ENCODE assay signal across 13 mouse cellular contexts in the genomic region with DNA sequence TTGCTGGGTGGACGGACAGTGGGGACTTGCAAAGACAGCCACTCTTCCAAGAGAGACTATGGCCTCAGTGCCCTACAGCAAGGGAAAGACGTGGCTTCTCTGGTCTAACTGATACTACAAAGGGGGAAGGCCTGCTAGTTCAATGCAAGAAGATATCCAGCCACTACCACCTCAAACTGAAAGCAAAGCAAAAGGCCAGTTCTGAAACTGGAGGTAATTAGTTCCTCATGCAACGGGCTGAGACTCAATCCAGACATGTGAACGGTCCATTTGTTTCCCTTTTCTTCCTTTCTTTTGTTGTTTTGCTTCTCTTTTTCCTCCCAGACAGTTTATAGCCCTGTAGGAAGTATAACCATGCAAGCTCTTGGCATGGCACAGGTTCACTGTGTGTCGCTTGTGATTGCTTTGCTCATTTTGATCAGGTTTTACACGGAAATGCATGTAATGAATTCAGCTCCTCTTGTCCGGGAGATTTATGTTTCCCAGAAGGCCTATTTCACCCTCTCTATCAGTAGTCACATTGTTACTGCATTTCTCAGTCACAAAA.
DNase-seq lines count a peak whose midpoint lies in the region; ATAC-seq and TF ChIP-seq lines count a peak whose summit lies in the region.
"Had no signal": no experiment of that assay in that cellular context is flagged by ENCODE, and none has a peak within 500 bp of the region (broad histone marks: within the 10 kb centered on the region; RNA-seq: fewer than 3 reads in every experiment).

No protein-coding gene starts in this region.

- WGBS in neural tube, embryonic 15.5 days, result 22% methylated on average over 7 of the region's 7 CpGs
- 40% methylated on average over 7 of the region's 7 CpGs for WGBS in embryonic facial prominence, embryonic 11.5 days
- 31% methylated on average over 7 of the region's 7 CpGs for WGBS in limb, embryonic 15.5 days
- 79% methylated on average over 7 of the region's 7 CpGs for WGBS in intestine, postnatal 0 days

- ATAC-seq in neural tube, embryonic 15.5 days (ENCODE audit: low FRiP score), result no peak
- ATAC-seq in embryonic facial prominence, embryonic 11.5 days (replicated peaks; ENCODE audit: insufficient number of reproducible peaks, low FRiP score, low TSS enrichment, low read depth), result no peak
- no peak for ATAC-seq in limb, embryonic 15.5 days (ENCODE audit: insufficient number of reproducible peaks, low FRiP score, low TSS enrichment, low read depth)
- no peak for ATAC-seq in intestine, postnatal 0 days
- ATAC-seq: forebrain, embryonic 15.5 days; hindbrain, postnatal 0 days; liver, embryonic 12.5 days had no signal

- no peak for TF ChIP-seq CTCF in intestine, postnatal 0 days (IDR thresholded peaks at IDR 0.05; ENCODE audit: low read depth)

- no peaks in the 10 kb centered on the region for H3K9me3 ChIP-seq in neural tube, embryonic 15.5 days (replicated peaks)
- H3K9me3 ChIP-seq in embryonic facial prominence, embryonic 11.5 days (replicated peaks; ENCODE audit: control insufficient read depth, low read length), result no peaks in the 10 kb centered on the region
- H3K9me3 ChIP-seq in limb, embryonic 15.5 days, result no peaks in the 10 kb centered on the region
- no peaks in the 10 kb centered on the region for H3K9me3 ChIP-seq in intestine, postnatal 0 days (ENCODE audit: control insufficient read depth)
- H3K9me3 ChIP-seq: forebrain, embryonic 15.5 days; liver, embryonic 12.5 days had no signal

- no peak overlapping the region for H3K4me3 ChIP-seq in neural tube, embryonic 15.5 days (replicated peaks)
- H3K4me3 ChIP-seq in embryonic facial prominence, embryonic 11.5 days (ENCODE audit: low read depth, low read length), result no peak overlapping the region
- no peak overlapping the region for H3K4me3 ChIP-seq in limb, embryonic 15.5 days
- H3K4me3 ChIP-seq in intestine, postnatal 0 days (ENCODE audit: low read depth, low read length), result no peak overlapping the region
- H3K4me3 ChIP-seq: forebrain, embryonic 15.5 days; liver, embryonic 12.5 days had no signal

- peaks cover 6% of the 10 kb centered on the region; the same call in 1 of the 2 replicates for H3K4me1 ChIP-seq in neural tube, embryonic 15.5 days
- H3K4me1 ChIP-seq in embryonic facial prominence, embryonic 11.5 days (ENCODE audit: control insufficient read depth, insufficient read depth, low read length), result no peaks in the 10 kb centered on the region
- peaks cover 9% of the 10 kb centered on the region; the same call in 1 of the 2 replicates for H3K4me1 ChIP-seq in limb, embryonic 15.5 days
- no peaks in the 10 kb centered on the region for H3K4me1 ChIP-seq in intestine, postnatal 0 days (replicated peaks; ENCODE audit: control insufficient read depth, insufficient read depth, low read length)
- H3K4me1 ChIP-seq: forebrain, embryonic 15.5 days; liver, embryonic 12.5 days had no signal

- no peak overlapping the region for H3K27ac ChIP-seq in neural tube, embryonic 15.5 days (replicated peaks)
- 0 out of 2 replicates have a peak overlapping the region, but pooled peaks have one; percentile 20 for H3K27ac ChIP-seq in embryonic facial prominence, embryonic 11.5 days (replicated peaks; ENCODE audit: low read depth, low read length)
- H3K27ac ChIP-seq in limb, embryonic 15.5 days, result 0 out of 2 replicates have a peak overlapping the region, but pooled peaks have one; percentile 27
- H3K27ac ChIP-seq in intestine, postnatal 0 days (ENCODE audit: low read depth, low read length), result no peak overlapping the region
- H3K27ac ChIP-seq: forebrain, embryonic 15.5 days; hindbrain, postnatal 0 days; liver, embryonic 12.5 days had no signal

- H3K36me3 ChIP-seq in neural tube, embryonic 15.5 days, result no peaks in the 10 kb centered on the region
- no peaks in the 10 kb centered on the region for H3K36me3 ChIP-seq in embryonic facial prominence, embryonic 11.5 days (replicated peaks; ENCODE audit: control insufficient read depth, insufficient read depth, low read depth, low read length)
- H3K36me3 ChIP-seq in limb, embryonic 15.5 days, result no peaks in the 10 kb centered on the region
- no peaks in the 10 kb centered on the region for H3K36me3 ChIP-seq in intestine, postnatal 0 days (ENCODE audit: control insufficient read depth, insufficient read depth)
- H3K36me3 ChIP-seq: forebrain, embryonic 15.5 days; liver, embryonic 12.5 days had no signal

- no peak overlapping the region for H3K9ac ChIP-seq in neural tube, embryonic 15.5 days (replicated peaks)
- H3K9ac ChIP-seq in embryonic facial prominence, embryonic 11.5 days (replicated peaks; ENCODE audit: low read length), result no peak overlapping the region
- H3K9ac ChIP-seq in limb, embryonic 15.5 days, result no peak overlapping the region
- H3K9ac ChIP-seq in intestine, postnatal 0 days (ENCODE audit: low read depth, low read length), result no peak overlapping the region
- H3K9ac ChIP-seq: forebrain, embryonic 15.5 days; liver, embryonic 12.5 days had no signal

- H3K27me3 ChIP-seq in neural tube, embryonic 15.5 days (replicated peaks), result no peaks in the 10 kb centered on the region
- no peaks in the 10 kb centered on the region for H3K27me3 ChIP-seq in embryonic facial prominence, embryonic 11.5 days (ENCODE audit: control insufficient read depth, insufficient read depth, low read length)
- no peaks in the 10 kb centered on the region for H3K27me3 ChIP-seq in limb, embryonic 15.5 days
- no peaks in the 10 kb centered on the region for H3K27me3 ChIP-seq in intestine, postnatal 0 days (replicated peaks; ENCODE audit: control insufficient read depth, insufficient read depth, low read length)
- H3K27me3 ChIP-seq: forebrain, embryonic 15.5 days; liver, embryonic 12.5 days had no signal

- peak; percentile 35 for DNase-seq in neural tube, embryonic 10.5 days (ENCODE audit: extremely low spot score, low spot score)
- DNase-seq in embryonic facial prominence, embryonic 11.5 days (ENCODE audit: low spot score), result peak; percentile 68
- no peak for DNase-seq in kidney, postnatal 10 days
- no peak for DNase-seq in right cerebral cortex, postnatal 4 days
- no peak for DNase-seq in testis, postnatal 10 days (ENCODE audit: low spot score)
- DNase-seq: adrenal gland, adult 8-10 months; lung, postnatal 10 days had no signal

- no peak overlapping the region for H3K4me2 ChIP-seq in neural tube, embryonic 15.5 days
- H3K4me2 ChIP-seq in embryonic facial prominence, embryonic 11.5 days (ENCODE audit: low read depth, low read length), result no peak overlapping the region
- H3K4me2 ChIP-seq in limb, embryonic 15.5 days, result no peak overlapping the region
- no peak overlapping the region for H3K4me2 ChIP-seq in intestine, postnatal 0 days (replicated peaks; ENCODE audit: low read depth)
- H3K4me2 ChIP-seq: forebrain, embryonic 15.5 days; liver, embryonic 12.5 days had no signal

Comparison
In these comparisons a context has a peak if more than half of its experiments do, and no peak if none do; other contexts are left out.
1. DNase-seq: peak in neural tube, embryonic 10.5 days (single experiment) and embryonic facial prominence, embryonic 11.5 days (single experiment); none in kidney, postnatal 10 days (single experiment), right cerebral cortex, postnatal 4 days (single experiment) and testis, postnatal 10 days (single experiment).
2. H3K27ac ChIP-seq: peak in embryonic facial prominence, embryonic 11.5 days (single experiment) and limb, embryonic 15.5 days (single experiment); none in neural tube, embryonic 15.5 days (single experiment) and intestine, postnatal 0 days (single experiment).